19 mouse cellular contexts compared by ENCODE assay signal in the genomic region with DNA sequence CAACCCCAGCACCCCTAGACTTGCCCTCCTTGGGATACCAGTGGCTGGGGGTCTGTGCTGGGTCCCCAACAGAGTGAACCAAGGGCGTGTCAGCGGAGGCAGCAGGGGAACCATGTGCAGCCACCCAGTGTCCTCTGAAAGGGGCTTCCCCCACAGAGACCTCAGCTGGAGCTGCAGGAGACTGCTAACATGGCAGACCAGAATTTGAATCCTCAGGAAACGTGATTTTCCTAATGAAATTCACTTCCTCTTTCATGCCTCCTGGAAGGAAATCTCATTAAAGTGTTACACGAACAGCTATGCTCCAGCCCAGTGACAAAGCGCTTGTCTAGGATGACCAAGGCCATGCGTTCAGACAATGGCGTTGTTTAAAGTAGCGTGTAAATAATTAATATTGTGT. TPM values are rescaled to one million over a fixed set of nuclear protein-coding genes. Genes with fewer than 3 reads are reported as not detected.
"Had no signal": no experiment of that assay in that cellular context is flagged by ENCODE, and none has a peak within 500 bp of the region (broad histone marks: within the 10 kb centered on the region; RNA-seq: fewer than 3 reads in every experiment).

No protein-coding gene starts in this region.

- H3K4me3 ChIP-seq: intestine, embryonic 15.5 days; kidney, embryonic 15.5 days; limb, embryonic 13.5 days; megakaryocyte, embryonic 14.5 days; midbrain, embryonic 15.5 days; neural tube, embryonic 13.5 days had no signal

- H3K27ac ChIP-seq: intestine, embryonic 15.5 days; kidney, embryonic 15.5 days; limb, embryonic 13.5 days; liver, embryonic 14.5 days; midbrain, embryonic 15.5 days; neural tube, embryonic 13.5 days had no signal

- ATAC-seq: intestine, embryonic 15.5 days; midbrain, embryonic 15.5 days had no signal

- H3K36me3 ChIP-seq: midbrain, embryonic 15.5 days had no signal

- H3K27me3 ChIP-seq: intestine, embryonic 15.5 days; kidney, embryonic 15.5 days; limb, embryonic 13.5 days; midbrain, embryonic 15.5 days; neural tube, embryonic 13.5 days had no signal

- H3K9ac ChIP-seq: intestine, embryonic 15.5 days; kidney, embryonic 15.5 days; limb, embryonic 13.5 days; liver, embryonic 14.5 days; midbrain, embryonic 15.5 days; neural tube, embryonic 13.5 days had no signal

- H3K4me2 ChIP-seq: intestine, embryonic 15.5 days; kidney, embryonic 15.5 days; limb, embryonic 13.5 days; midbrain, embryonic 11.5 days; midbrain, embryonic 15.5 days; neural tube, embryonic 13.5 days had no signal

- DNase-seq: kidney, adult 18-20 months; kidney, postnatal 14 days; left cerebral cortex, postnatal 4 days; lung, postnatal 14 days; retina, postnatal 1 day; right cerebral cortex, postnatal 4 days; spleen, adult 18-20 months; thymus, adult 18-20 months; thymus, postnatal 14 days had no signal

- H3K4me1 ChIP-seq: intestine, embryonic 15.5 days; limb, embryonic 13.5 days; midbrain, embryonic 15.5 days; neural tube, embryonic 13.5 days had no signal

- H3K9me3 ChIP-seq: intestine, embryonic 15.5 days; kidney, embryonic 15.5 days; limb, embryonic 13.5 days; megakaryocyte, embryonic 14.5 days; midbrain, embryonic 15.5 days; neural tube, embryonic 13.5 days had no signal

RNA-seq across cellular contexts. Expression of a gene that starts 50.5 kb away (rescaled TPM):
- polyA plus RNA-seq: intestine, embryonic 15.5 days; kidney, embryonic 15.5 days; large intestine, adult 2 months; limb, embryonic 13.5 days; liver, embryonic 14.5 days; midbrain, embryonic 11.5 days; midbrain, embryonic 15.5 days; neural tube, embryonic 13.5 days; urinary bladder, adult 2 months had no signal
